ENCODE assay signal across 9 mouse cellular contexts in the genomic region with DNA sequence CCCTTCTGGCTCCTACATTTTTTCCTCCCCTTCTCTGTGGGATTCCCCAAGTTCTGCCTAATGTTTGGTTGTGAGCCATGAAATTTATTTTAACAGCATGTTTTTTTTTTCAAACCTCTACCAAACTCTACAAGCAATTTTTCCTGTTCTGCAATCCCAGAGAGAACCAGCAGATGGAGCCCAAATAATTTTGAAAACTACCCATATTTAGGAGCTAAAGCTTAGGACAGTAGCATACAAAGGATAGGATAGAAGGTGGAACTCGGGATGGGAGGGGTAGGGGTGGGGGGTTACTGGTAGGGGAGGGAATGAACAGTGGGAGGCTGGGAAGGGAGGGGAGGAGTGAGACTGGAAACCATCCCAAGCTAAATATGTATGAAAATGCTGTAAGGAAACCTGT. TPM values are rescaled to one million over a fixed set of nuclear protein-coding genes. Genes with fewer than 3 reads are reported as not detected.
DNase-seq lines count a peak whose midpoint lies in the region; ATAC-seq and TF ChIP-seq lines count a peak whose summit lies in the region.
"Had no signal": no experiment of that assay in that cellular context is flagged by ENCODE, and none has a peak within 500 bp of the region (broad histone marks: within the 10 kb centered on the region; RNA-seq: fewer than 3 reads in every experiment).

No protein-coding gene starts in this region.

- ATAC-seq in intestine, postnatal 0 days, result no peak
- no peak for ATAC-seq in intestine, embryonic 15.5 days
- ATAC-seq in midbrain, embryonic 14.5 days (ENCODE audit: low FRiP score, low TSS enrichment), result no peak

- peak; percentile 59 for TF ChIP-seq CTCF in intestine, postnatal 0 days (IDR thresholded peaks at IDR 0.05; ENCODE audit: low read depth)
- TF ChIP-seq CTCF in E14TG2a.4 (conservative IDR thresholded peaks at IDR 0.05; ENCODE audit: low read length), result peak; percentile 70

- H3K27ac ChIP-seq in intestine, postnatal 0 days (ENCODE audit: low read depth, low read length), result no peak overlapping the region
- H3K27ac ChIP-seq in intestine, embryonic 15.5 days, result no peak overlapping the region
- no peak overlapping the region for H3K27ac ChIP-seq in midbrain, embryonic 14.5 days (replicated peaks; ENCODE audit: low read depth, low read length)
- H3K27ac ChIP-seq: hindbrain, embryonic 15.5 days; macrophage had no signal

- H3K36me3 ChIP-seq in intestine, postnatal 0 days (ENCODE audit: control insufficient read depth, insufficient read depth), result peaks cover 56% of the 10 kb centered on the region
- H3K36me3 ChIP-seq in intestine, embryonic 15.5 days, result 0 out of 2 replicates have a peak, but pooled peaks cover 4% of the 10 kb centered on the region
- peaks cover 80% of the 10 kb centered on the region for H3K36me3 ChIP-seq in E14TG2a.4 (ENCODE audit: insufficient read depth, low read length)
- H3K36me3 ChIP-seq in midbrain, embryonic 14.5 days (ENCODE audit: control insufficient read depth, insufficient read depth, low read length), result 0 out of 2 replicates have a peak, but pooled peaks cover 2% of the 10 kb centered on the region
- H3K36me3 ChIP-seq: hindbrain, embryonic 15.5 days had no signal

- no peaks in the 10 kb centered on the region for H3K9me3 ChIP-seq in intestine, postnatal 0 days (ENCODE audit: control insufficient read depth)
- no peaks in the 10 kb centered on the region for H3K9me3 ChIP-seq in intestine, embryonic 15.5 days
- H3K9me3 ChIP-seq in E14TG2a.4 (ENCODE audit: low read length), result no peaks in the 10 kb centered on the region
- no peaks in the 10 kb centered on the region for H3K9me3 ChIP-seq in midbrain, embryonic 14.5 days (ENCODE audit: control insufficient read depth, low read length)
- H3K9me3 ChIP-seq: hindbrain, embryonic 15.5 days had no signal

- H3K27me3 ChIP-seq in intestine, postnatal 0 days (replicated peaks; ENCODE audit: control insufficient read depth, insufficient read depth, low read length), result no peaks in the 10 kb centered on the region
- no peaks in the 10 kb centered on the region for H3K27me3 ChIP-seq in intestine, embryonic 15.5 days (replicated peaks)
- no peaks in the 10 kb centered on the region for H3K27me3 ChIP-seq in E14TG2a.4 (ENCODE audit: insufficient read depth, low read length)
- no peaks in the 10 kb centered on the region for H3K27me3 ChIP-seq in midbrain, embryonic 14.5 days (ENCODE audit: control insufficient read depth, insufficient read depth, low read length)
- H3K27me3 ChIP-seq: hindbrain, embryonic 15.5 days had no signal

- peak; percentile 21 to 30 for DNase-seq in B cell, adult 2 months
- peak; percentile 57 for DNase-seq in induced T-regulatory cell, adult 2 months (ENCODE audit: low read depth)
- peak; percentile 79 for DNase-seq in midbrain, embryonic 14.5 days
- no peak for DNase-seq in natural killer cell, adult 2 months (ENCODE audit: low spot score in 2 of 2)

- 4% methylated on average over 1 of the region's 1 CpGs for WGBS in intestine, postnatal 0 days
- WGBS in intestine, embryonic 15.5 days, result 14% methylated on average over 1 of the region's 1 CpGs
- WGBS in midbrain, embryonic 14.5 days, result 15% methylated on average over 1 of the region's 1 CpGs

- H3K4me3 ChIP-seq in intestine, postnatal 0 days (ENCODE audit: low read depth, low read length), result no peak overlapping the region
- H3K4me3 ChIP-seq in intestine, embryonic 15.5 days (replicated peaks), result no peak overlapping the region
- no peak overlapping the region for H3K4me3 ChIP-seq in E14TG2a.4 (replicated peaks; ENCODE audit: low read length)
- no peak overlapping the region for H3K4me3 ChIP-seq in midbrain, embryonic 14.5 days (replicated peaks; ENCODE audit: low read depth, low read length)
- H3K4me3 ChIP-seq: hindbrain, embryonic 15.5 days had no signal

- H3K9ac ChIP-seq in intestine, postnatal 0 days (ENCODE audit: low read depth, low read length), result no peak overlapping the region
- H3K9ac ChIP-seq in intestine, embryonic 15.5 days, result no peak overlapping the region
- no peak overlapping the region for H3K9ac ChIP-seq in midbrain, embryonic 14.5 days (replicated peaks; ENCODE audit: low read length)
- H3K9ac ChIP-seq: hindbrain, embryonic 15.5 days had no signal

- no peaks in the 10 kb centered on the region for H3K4me1 ChIP-seq in intestine, postnatal 0 days (replicated peaks; ENCODE audit: control insufficient read depth, insufficient read depth, low read length)
- no peaks in the 10 kb centered on the region for H3K4me1 ChIP-seq in intestine, embryonic 15.5 days (replicated peaks)
- H3K4me1 ChIP-seq in E14TG2a.4 (replicated peaks; ENCODE audit: low read depth, low read length), result peaks cover 20% of the 10 kb centered on the region
- H3K4me1 ChIP-seq in midbrain, embryonic 14.5 days (ENCODE audit: control insufficient read depth, insufficient read depth, low read length), result no peaks in the 10 kb centered on the region

- no peak overlapping the region for H3K4me2 ChIP-seq in intestine, postnatal 0 days (replicated peaks; ENCODE audit: low read depth)
- no peak overlapping the region for H3K4me2 ChIP-seq in intestine, embryonic 15.5 days (replicated peaks)
- H3K4me2 ChIP-seq in midbrain, embryonic 14.5 days (ENCODE audit: low read length), result no peak overlapping the region
- H3K4me2 ChIP-seq: hindbrain, embryonic 15.5 days had no signal

RNA-seq across cellular contexts. Expression of a gene that starts 34.6 kb away (rescaled TPM):
- 50.2 and 51.2 TPM in 2 replicates for polyA plus RNA-seq in intestine, postnatal 0 days (2015; fragmentation: Nextera tagmentation; extraction: Ambion mirVana)
- 29.8 and 34.1 TPM in 2 replicates for polyA plus RNA-seq in intestine, embryonic 15.5 days (2015; fragmentation: Nextera tagmentation; extraction: Ambion mirVana)
- 23.0 and 23.8 TPM in 2 replicates for polyA plus RNA-seq in midbrain, embryonic 14.5 days (2014; fragmentation: Nextera tagmentation; extraction: Ambion mirVana)

Comparison
In these comparisons a context has a peak if more than half of its experiments do, and no peak if none do; other contexts are left out.
1. DNase-seq: peak in B cell, adult 2 months (2 of 2), induced T-regulatory cell, adult 2 months (single experiment) and midbrain, embryonic 14.5 days (single experiment); none in natural killer cell, adult 2 months (0 of 2).